Mouse (Mus musculus) MN1 (cell line): Measurements from ENCODE around the gene Capn1.

Experiments
- DNase-seq: peaks from one replicate; pipeline ENCODE4 v3.0.0-alpha.2; 2016; ENCODE audit warnings: low spot score

The Capn1 gene

GRCm38 (mm10) chr19:6015511-6016315 is at the start of gene Capn1:
Gene Capn1, minus strand, starts transcription at chr19:6015897.
- peak; percentile 86 for DNase-seq

- no peak for DNase-seq
These were observed 47.4 kb upstream of the Capn1 start for GRCm38 (mm10) chr19:6063081-6063480.

DNA sequence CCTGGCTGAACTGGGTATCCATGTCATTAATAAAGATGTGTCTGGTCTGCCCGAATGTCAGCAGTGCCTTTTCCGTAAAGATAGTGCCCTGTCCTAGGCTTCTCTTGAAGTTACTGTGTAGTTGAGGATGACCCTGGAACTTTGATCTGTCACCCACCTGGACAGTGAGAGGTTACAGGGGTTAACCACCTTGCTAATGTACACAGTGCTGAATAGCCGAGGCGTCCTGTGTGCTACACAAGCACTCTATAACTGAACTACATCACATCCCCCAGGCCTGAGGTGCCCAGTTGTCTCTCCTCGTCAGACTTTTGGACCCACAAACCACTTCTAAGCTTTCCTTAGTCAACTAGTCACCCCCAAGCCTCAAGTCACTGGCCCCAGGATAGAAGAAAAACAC is 46.7 kb upstream of the Capn1 start:
- no peak for DNase-seq

- DNase-seq, result peak; percentile 66
These were observed 46.1 kb upstream of the Capn1 start for GRCm38 (mm10) chr19:6061641-6062302.

GRCm38 (mm10) chr19:6061021-6061533 is 45.4 kb upstream of the Capn1 start, which contains the start of gene Znhit2:
Gene Znhit2, plus strand, starts transcription at chr19:6061192.
- DNase-seq, result peak; percentile 97

DNA sequence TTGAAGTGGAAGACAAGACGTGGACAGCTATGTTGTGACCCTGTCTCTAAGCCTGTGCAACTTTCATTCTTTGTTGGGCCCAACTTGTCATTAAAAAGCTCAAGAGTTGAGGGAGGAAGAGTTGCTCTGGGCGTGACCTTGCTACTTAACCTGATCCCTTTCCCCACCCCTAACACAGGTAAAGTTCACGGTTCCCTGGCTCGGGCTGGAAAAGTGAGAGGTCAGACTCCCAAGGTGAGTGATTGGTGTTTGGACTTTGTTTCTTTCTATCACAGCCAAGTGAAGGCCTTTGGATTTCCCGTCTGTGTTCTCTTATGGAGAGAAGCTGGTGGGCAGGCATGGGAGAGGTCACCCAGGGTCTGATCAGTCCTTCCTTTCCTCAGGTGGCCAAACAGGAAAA is 43.3 kb upstream of the Capn1 start:
- DNase-seq, result no peak

- peak; percentile 51 for DNase-seq
These were observed 42.8 kb upstream of the Capn1 start for GRCm38 (mm10) chr19:6058513-6058912.

- DNase-seq, result peak; percentile 99
These were observed 41.8 kb upstream of the Capn1 start, which contains the start of the genes Mrpl49 and Fau for GRCm38 (mm10) chr19:6057313-6058096. Gene Mrpl49, minus strand, starts transcription at chr19:6057785. Gene Fau, plus strand, starts transcription at chr19:6057844.

DNA sequence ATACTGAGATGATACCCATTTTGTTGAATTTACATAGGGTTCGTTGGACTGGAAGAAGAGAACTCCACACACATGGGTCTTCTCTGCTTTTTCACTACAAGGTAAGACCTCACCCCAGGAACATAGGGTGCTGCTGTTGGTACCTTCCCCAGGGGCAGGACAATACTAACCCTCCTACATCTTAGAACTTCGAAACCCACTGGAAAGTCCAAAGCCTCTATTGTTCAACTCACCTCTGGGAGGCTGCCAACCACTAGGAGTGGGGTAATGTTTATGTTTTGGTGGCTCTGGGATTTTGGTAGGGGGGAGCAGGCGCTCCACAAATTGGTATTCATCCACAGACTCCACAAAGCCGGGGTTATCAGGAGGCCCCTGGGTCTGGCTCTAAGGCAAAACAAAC is 41.0 kb upstream of the Capn1 start:
- DNase-seq, result no peak

GRCm38 (mm10) chr19:6054296-6054695 is 38.6 kb upstream of the Capn1 start:
- DNase-seq, result peak; percentile 52

DNA sequence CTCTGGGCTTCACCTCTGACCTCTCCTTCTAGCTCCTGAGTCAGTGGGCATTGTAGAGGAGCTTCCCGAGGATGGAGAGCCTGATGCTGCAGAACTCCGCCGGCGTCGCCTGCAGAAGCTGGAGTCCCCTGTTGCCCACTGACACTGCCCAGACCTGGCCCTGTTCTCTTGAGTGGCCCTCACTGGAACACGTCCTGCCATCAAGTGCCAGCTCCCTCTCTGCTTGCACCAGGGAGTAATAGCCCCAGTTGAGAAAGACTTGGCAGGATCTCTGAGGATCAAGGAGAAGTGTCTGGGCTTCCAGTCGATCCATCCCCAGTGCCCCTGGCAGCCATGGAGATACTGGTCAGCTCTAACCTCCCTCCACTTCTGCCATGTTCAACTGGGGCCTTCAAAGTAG is 36.8 kb upstream of the Capn1 start:
- no peak for DNase-seq

GRCm38 (mm10) chr19:6048681-6049410 is 33.1 kb upstream of the Capn1 start:
- DNase-seq, result no peak

GRCm38 (mm10) chr19:6047899-6048166 is 32.1 kb upstream of the Capn1 start:
- DNase-seq, result no peak

DNA sequence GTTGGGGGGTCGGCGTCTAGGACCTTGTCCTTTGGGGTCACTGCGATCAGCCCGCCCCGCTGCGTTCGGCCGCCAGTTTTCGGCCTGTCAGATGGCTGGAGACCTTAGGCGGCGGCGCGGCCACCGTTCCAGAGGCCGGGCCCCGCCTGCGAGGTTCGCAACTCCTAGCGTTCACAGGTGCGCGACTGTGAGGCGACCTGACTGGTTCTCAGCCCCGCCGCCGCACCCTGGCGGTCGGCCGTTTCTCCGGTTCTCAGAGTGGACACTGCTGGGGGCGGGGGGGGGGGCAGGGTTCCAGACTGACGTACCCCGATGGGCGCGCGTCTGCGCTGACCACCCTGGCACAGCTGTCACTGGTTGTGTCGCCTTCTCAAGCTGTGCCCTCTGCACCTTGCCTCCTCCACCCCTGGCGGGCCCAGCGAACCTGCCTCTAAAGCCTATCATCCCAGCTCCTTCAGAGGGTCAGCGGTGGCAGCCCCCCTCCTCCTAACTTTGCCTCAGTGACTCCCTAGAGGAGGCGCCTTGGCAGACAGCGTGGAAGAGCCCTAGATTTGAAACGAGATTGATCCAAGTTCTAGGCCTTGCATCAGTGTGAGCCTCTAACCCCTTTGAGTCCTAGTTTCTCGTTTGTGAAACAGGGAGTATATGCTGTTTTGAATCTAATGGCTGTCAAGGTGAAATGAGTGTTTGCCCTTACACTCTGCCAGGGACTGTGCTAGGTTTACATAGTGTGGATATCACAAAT is 31.6 kb upstream of the Capn1 start:
- peak; percentile 61 for DNase-seq

DNA sequence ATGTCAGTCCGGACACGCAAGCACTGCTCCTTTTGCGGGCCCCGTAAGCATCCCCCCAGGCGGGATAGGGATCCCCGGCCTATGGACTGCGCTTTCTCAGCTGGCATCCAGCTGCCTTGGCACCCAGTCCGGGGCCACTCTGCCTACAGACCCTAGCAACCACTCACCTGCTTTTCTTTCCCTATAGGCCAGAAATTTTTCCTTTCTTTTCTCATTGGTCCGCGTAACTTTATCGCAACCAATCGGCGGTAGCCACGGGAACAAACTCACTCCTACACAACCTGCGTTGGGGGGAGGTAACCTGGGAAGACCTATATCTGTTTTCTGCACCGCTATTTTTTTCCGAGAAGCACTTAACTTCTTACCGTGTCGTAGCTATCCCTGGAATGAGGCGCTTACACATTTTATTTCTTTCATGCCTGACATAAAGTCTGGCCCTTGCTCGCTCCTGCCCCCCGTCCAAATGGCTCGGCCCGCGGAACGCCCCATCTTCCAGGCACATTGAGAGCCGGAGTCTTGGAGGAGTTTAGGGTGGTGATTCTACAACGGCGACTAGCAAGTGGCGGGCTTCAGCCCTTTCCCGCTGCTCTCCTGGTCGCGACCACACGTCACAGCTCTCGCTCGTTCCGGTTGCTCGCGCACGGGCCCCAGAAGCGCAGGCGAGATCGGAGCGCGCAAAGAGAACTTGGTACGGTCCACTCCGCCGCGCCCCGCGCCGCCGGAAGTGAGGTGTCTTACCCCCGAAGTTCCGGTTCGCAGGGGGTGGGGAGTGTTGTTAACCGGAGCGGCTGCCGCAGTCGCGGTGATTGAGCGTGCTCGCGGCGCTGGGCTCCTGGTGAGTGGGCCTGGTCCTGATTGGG is 30.8 kb upstream of the Capn1 start, which contains the start of gene Syvn1:
Gene Syvn1 (plus strand): TSS at position 283 of the 860 bp plus-strand sequence.
- peak; percentile 97 for DNase-seq

DNA sequence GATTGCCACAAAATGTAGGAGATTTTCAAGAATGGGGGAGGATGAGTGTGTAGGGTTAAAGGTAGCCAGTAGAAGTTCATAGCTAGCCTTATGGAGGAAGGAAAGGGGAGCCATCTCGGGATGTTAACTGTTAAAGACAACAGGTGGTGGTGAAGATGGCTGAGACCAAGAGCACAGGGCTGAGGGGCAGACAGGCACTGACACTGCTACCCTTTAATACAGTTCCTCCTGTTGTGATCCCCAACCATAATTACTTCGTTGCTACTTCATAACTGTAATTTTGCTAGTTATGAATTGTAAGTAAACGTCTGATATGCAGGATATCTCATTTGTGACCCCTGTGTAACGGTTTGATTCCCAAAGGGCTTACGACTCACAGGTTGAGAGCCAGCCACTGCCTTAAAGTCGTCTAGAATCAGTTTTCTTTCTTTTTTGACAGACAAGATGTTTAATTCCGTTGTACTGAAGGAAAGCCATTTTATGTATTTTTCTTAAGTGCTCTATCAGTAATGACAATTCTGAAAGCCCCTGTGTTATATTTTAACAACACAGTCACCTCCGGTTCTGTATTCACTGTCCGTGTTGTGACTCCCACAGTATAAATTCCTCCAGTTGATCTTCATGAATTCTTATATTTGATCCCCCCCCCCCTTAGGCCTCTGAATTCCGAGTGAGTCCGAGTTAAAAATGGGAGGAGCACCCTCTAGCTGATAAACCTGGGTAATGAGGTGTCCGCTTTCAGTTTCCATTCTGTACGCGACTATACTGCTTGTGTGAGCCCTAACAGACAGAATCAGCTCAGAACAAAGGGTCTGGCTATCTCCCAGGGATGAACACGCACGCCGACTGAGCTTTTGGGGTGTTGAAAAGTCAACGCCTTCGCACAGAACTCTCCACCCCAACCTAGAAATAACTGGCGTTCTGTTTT is 29.9 kb upstream of the Capn1 start:
- DNase-seq, result no peak

- DNase-seq, result peak; percentile 83
These were observed 28.4 kb upstream of the Capn1 start for GRCm38 (mm10) chr19:6044102-6044501.

GRCm38 (mm10) chr19:6042293-6042692 is 26.6 kb upstream of the Capn1 start:
- no peak for DNase-seq

- no peak for DNase-seq
These were observed 24.3 kb upstream of the Capn1 start for GRCm38 (mm10) chr19:6040002-6040401.
